Mouse (Mus musculus) spleen, postnatal 10 days (tissue): ENCODE results near the gene Gsto1.
"Not testable (repeated sequence)": the region's sequence is repeated elsewhere in the genome, so short reads cannot be mapped to it uniquely, and the experiment has no call there.

Experiments used
- DNase-seq, 2 experiments: peaks; one replicate each; pipeline ENCODE4 v3.0.0; 2021 to 2022; ENCODE audit warnings: low spot score in 2 of 2

Gsto1 gene

GRCm38 (mm10) chr19:47854796-47855783 lies at the start of gene Gsto1:
Gsto1 (plus strand) TSS chr19:47854970.
- DNase-seq = peak; percentile 63 to 83

GRCm38 (mm10) chr19:47812091-47812490 lies 42.7 kb upstream of the Gsto1 start:
- DNase-seq = peak in 1 of 2 experiments; percentile 7

- no peak for DNase-seq
Measured at GRCm38 (mm10) chr19:47814721-47815120, 40.0 kb upstream of the Gsto1 start.

GRCm38 (mm10) chr19:47817692-47818091 lies 37.1 kb upstream of the Gsto1 start:
- no peak for DNase-seq

- peak; percentile 31 to 67 for DNase-seq
Measured at GRCm38 (mm10) chr19:47820832-47821493, 33.8 kb upstream of the Gsto1 start.

GRCm38 (mm10) chr19:47821494-47821872 lies 33.3 kb upstream of the Gsto1 start:
- no peak for DNase-seq

GRCm38 (mm10) chr19:47822143-47822796 lies 32.5 kb upstream of the Gsto1 start:
- no peak for DNase-seq

- DNase-seq = no peak
Measured at GRCm38 (mm10) chr19:47824026-47824425, 30.7 kb upstream of the Gsto1 start.

GRCm38 (mm10) chr19:47829913-47830450 lies 24.8 kb upstream of the Gsto1 start:
- no peak for DNase-seq

- no peak for DNase-seq
Measured at GRCm38 (mm10) chr19:47831111-47831510, 23.7 kb upstream of the Gsto1 start.

- DNase-seq = no peak
Measured at GRCm38 (mm10) chr19:47832316-47832715, 22.5 kb upstream of the Gsto1 start.

- no peak for DNase-seq
Measured at GRCm38 (mm10) chr19:47834614-47835013, 20.2 kb upstream of the Gsto1 start.

- no peak for DNase-seq
Measured at GRCm38 (mm10) chr19:47835776-47836175, 19.0 kb upstream of the Gsto1 start.

GRCm38 (mm10) chr19:47836701-47837526 lies 17.9 kb upstream of the Gsto1 start:
- peak in 1 of 2 experiments; percentile 47 for DNase-seq

GRCm38 (mm10) chr19:47837527-47837901 lies 17.3 kb upstream of the Gsto1 start:
- DNase-seq = no peak

GRCm38 (mm10) chr19:47841234-47841633 lies 13.5 kb upstream of the Gsto1 start:
- DNase-seq = not testable (repeated sequence)

- DNase-seq = no peak
Measured at GRCm38 (mm10) chr19:47849735-47850134, 5.0 kb upstream of the Gsto1 start.

- DNase-seq = not testable (repeated sequence)
Measured at GRCm38 (mm10) chr19:47852131-47852530, 2.6 kb upstream of the Gsto1 start.

GRCm38 (mm10) chr19:47853053-47853452 lies 1.7 kb upstream of the Gsto1 start:
- no peak for DNase-seq

- DNase-seq = no peak
Measured at GRCm38 (mm10) chr19:47853951-47854795, 597 bp upstream of the Gsto1 start.
